Mouse (Mus musculus): ENCODE data around the gene Tex19.1. TPM values are rescaled to one million over a fixed set of nuclear protein-coding genes. Genes with fewer than 3 reads are reported as not detected.

Gene Tex19.1
- polyA plus RNA-seq, 1 experiment from 2014 or later = not detected

DNA sequence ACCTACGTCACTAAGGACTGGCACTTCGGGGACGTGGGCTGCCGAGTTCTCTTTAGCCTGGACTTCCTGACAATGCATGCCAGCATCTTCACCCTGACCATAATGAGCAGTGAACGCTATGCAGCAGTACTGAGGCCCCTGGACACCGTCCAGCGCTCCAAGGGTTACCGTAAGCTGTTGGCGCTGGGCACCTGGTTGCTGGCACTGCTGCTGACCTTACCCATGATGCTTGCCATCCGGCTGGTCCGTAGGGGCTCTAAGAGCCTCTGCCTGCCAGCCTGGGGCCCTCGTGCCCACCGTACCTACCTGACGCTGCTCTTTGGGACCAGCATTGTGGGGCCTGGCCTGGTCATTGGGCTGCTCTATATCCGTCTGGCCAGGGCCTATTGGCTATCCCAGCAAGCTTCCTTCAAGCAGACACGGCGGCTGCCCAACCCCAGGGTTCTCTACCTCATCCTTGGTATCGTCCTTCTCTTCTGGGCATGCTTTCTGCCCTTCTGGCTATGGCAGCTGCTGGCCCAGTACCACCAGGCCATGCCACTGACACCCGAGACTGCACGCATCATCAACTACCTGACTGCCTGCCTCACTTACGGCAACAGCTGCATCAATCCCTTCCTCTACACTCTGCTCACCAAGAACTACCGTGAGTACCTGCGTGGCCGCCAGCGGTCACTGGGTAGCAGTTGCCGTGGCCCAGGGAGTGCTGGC lies 14.8 kb downstream of the Tex19.1 start:
- Histone ChIP-seq H3K9me3 (replicated peaks; ENCODE audit: control insufficient read depth, low read length) (no peaks in the 10 kb centered on the region), H3K4me1 (ENCODE audit: control insufficient read depth, low read depth, low read length) (no peaks in the 10 kb centered on the region), H3K4me3 (ENCODE audit: low read depth, low read length) (no peak overlapping the region), H3K9ac (ENCODE audit: low read depth, low read length) (no peak overlapping the region), H3K36me3 (ENCODE audit: control insufficient read depth, insufficient read depth) (no peaks in the 10 kb centered on the region), H3K27me3 (ENCODE audit: control insufficient read depth, insufficient read depth, low read depth, low read length) (peaks cover 24% of the 10 kb centered on the region), H3K27ac (ENCODE audit: low read length) (no peak overlapping the region), H3K4me2 (ENCODE audit: low read depth, low read length) (no peak overlapping the region)
- ATAC-seq (ENCODE audit: low read depth) = no peak
- 80% methylated on average over 26 of the region's 26 CpGs for WGBS (ENCODE audit: insufficient replicate concordance)

GRCm38 (mm10) chr11:121163751-121164150 lies 17.8 kb downstream of the Tex19.1 start:
- 69% methylated on average over 4 of the region's 4 CpGs for WGBS (ENCODE audit: insufficient replicate concordance)
- H3K36me3 ChIP-seq (ENCODE audit: control insufficient read depth, insufficient read depth) = no peaks in the 10 kb centered on the region
- no peak overlapping the region for H3K4me3 ChIP-seq (ENCODE audit: low read depth, low read length)
- H3K27ac ChIP-seq (ENCODE audit: low read length) = no peak overlapping the region
- H3K27me3 ChIP-seq (ENCODE audit: control insufficient read depth, insufficient read depth, low read depth, low read length) = no peaks in the 10 kb centered on the region
- H3K9me3 ChIP-seq (replicated peaks; ENCODE audit: control insufficient read depth, low read length) = no peaks in the 10 kb centered on the region
- ATAC-seq (ENCODE audit: low read depth) = no peak
- no peak overlapping the region for H3K9ac ChIP-seq (ENCODE audit: low read depth, low read length)
- H3K4me2 ChIP-seq (ENCODE audit: low read depth, low read length) = no peak overlapping the region
- H3K4me1 ChIP-seq (ENCODE audit: control insufficient read depth, low read depth, low read length) = no peaks in the 10 kb centered on the region

GRCm38 (mm10) chr11:121173203-121173602 lies 27.3 kb downstream of the Tex19.1 start:
- Histone ChIP-seq H3K4me1 (ENCODE audit: control insufficient read depth, low read depth, low read length) (no peaks in the 10 kb centered on the region), H3K9ac (ENCODE audit: low read depth, low read length) (no peak overlapping the region), H3K4me3 (ENCODE audit: low read depth, low read length) (no peak overlapping the region), H3K9me3 (replicated peaks; ENCODE audit: control insufficient read depth, low read length) (no peaks in the 10 kb centered on the region), H3K36me3 (ENCODE audit: control insufficient read depth, insufficient read depth) (no peaks in the 10 kb centered on the region), H3K4me2 (ENCODE audit: low read depth, low read length) (no peak overlapping the region), H3K27me3 (ENCODE audit: control insufficient read depth, insufficient read depth, low read depth, low read length) (no peaks in the 10 kb centered on the region), H3K27ac (ENCODE audit: low read length) (no peak overlapping the region)
- ATAC-seq (ENCODE audit: low read depth) = no peak
- WGBS (ENCODE audit: insufficient replicate concordance) = 66% methylated on average over 5 of the region's 5 CpGs

DNA sequence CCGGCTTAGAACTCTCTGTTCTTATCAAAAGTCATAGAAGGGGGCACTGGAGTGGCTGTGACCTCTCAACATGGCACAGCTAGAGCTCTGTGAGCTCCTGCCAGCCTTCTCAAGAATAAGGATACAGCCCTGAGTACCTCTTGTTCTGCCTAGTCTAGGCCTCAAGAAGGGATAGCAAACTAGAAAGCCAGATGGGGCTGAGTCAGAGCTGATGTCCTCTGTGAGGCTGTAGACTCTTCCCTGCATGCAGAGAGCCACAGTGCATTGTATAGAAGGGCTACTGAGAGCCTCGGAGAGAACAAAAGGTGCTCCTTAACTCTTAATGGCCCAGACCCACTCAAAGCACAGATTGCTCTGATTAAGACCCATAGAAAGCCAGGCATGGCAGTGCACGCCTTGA lies 28.3 kb downstream of the Tex19.1 start:
- H3K4me1 ChIP-seq (ENCODE audit: control insufficient read depth, low read depth, low read length) = no peaks in the 10 kb centered on the region
- H3K36me3 ChIP-seq (ENCODE audit: control insufficient read depth, insufficient read depth) = no peaks in the 10 kb centered on the region
- ATAC-seq (ENCODE audit: low read depth) = no peak
- 51% methylated on average over 3 of the region's 3 CpGs for WGBS (ENCODE audit: insufficient replicate concordance)
- no peak overlapping the region for H3K9ac ChIP-seq (ENCODE audit: low read depth, low read length)
- no peaks in the 10 kb centered on the region for H3K9me3 ChIP-seq (replicated peaks; ENCODE audit: control insufficient read depth, low read length)
- no peak overlapping the region for H3K27ac ChIP-seq (ENCODE audit: low read length)
- H3K27me3 ChIP-seq (ENCODE audit: control insufficient read depth, insufficient read depth, low read depth, low read length) = no peaks in the 10 kb centered on the region
- H3K4me2 ChIP-seq (ENCODE audit: low read depth, low read length) = no peak overlapping the region
- H3K4me3 ChIP-seq (ENCODE audit: low read depth, low read length) = no peak overlapping the region

DNA sequence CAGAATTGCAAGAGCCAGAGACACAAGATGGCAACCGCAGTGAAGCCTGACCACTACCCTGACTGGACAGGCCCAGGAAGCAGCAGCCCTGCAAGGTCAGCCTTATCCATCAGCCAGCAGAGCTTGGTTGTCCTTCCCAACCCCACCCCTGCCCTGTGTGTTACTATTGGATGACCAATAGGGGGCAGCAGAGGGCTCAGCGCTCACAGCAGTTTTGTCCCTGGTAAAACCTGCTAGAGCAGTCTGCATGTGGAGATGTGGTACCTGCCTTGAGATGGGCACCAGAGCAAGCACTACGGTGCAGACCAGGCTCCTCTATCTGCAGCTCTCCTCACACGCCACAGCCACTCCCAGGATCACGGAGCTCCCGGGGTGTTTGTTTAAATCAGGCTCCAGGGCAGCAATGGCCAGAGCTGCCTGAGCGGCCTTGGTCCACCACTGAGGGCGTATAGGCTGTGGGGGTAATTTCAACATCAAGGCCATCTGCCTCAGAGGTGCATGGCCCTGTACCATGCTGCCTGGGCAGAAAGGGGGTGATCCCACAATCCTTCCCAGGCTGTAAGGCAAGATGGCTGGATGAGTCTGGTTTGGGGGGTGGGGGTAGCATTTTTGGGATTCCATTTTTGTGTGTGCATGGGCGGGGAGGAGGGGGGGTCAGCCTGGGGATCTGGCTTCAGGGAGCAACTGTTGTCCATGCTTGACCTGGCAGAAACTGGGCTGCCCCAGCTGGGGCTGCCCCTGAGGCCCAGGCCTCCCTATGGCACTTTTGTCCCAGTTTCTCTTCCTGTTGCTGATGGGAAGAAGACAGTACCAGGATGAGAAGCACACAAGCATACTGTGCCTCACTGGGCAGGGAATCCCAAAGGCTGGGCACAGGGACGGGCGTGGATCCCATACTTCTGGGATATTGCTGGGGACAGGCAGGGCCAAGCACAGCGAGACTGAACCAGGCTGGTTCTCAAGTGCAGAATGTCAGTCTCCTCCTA lies 30.6 kb downstream of the Tex19.1 start:
- Histone ChIP-seq H3K36me3 (ENCODE audit: control insufficient read depth, insufficient read depth) (no peaks in the 10 kb centered on the region), H3K4me1 (ENCODE audit: control insufficient read depth, low read depth, low read length) (no peaks in the 10 kb centered on the region), H3K9me3 (replicated peaks; ENCODE audit: control insufficient read depth, low read length) (no peaks in the 10 kb centered on the region), H3K27ac (ENCODE audit: low read length) (no peak overlapping the region), H3K27me3 (ENCODE audit: control insufficient read depth, insufficient read depth, low read depth, low read length) (no peaks in the 10 kb centered on the region), H3K9ac (ENCODE audit: low read depth, low read length) (no peak overlapping the region), H3K4me3 (ENCODE audit: low read depth, low read length) (no peak overlapping the region), H3K4me2 (ENCODE audit: low read depth, low read length) (no peak overlapping the region)
- WGBS (ENCODE audit: insufficient replicate concordance) = 46% methylated on average over 12 of the region's 12 CpGs
- peak; percentile 58 for ATAC-seq (ENCODE audit: low read depth)

DNA sequence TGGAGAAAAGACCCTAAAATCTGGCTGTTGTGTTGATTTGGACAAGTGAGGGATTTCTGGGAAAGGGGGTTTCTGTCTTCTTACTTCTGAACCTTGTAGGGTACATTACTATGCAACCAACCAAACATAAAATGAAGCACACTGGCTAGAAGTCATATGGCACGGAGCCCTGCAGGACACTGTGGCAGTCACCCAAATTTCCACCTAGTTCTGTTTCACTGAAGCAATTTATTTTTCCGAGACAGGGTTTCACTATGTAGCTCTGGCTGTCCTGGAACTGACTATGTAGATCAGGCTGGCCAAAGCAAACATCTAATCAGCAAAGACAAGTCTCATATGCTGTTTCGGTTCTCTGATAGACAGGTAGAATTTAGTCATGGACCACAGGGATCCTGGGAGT lies 43.7 kb downstream of the Tex19.1 start:
- WGBS (ENCODE audit: insufficient replicate concordance) = 69% methylated on average over 3 of the region's 3 CpGs
- H3K4me3 ChIP-seq (ENCODE audit: low read depth, low read length) = no peak overlapping the region
- no peaks in the 10 kb centered on the region for H3K27me3 ChIP-seq (ENCODE audit: control insufficient read depth, insufficient read depth, low read depth, low read length)
- H3K36me3 ChIP-seq (ENCODE audit: control insufficient read depth, insufficient read depth) = no peaks in the 10 kb centered on the region
- H3K27ac ChIP-seq (ENCODE audit: low read length) = no peak overlapping the region
- no peak overlapping the region for H3K9ac ChIP-seq (ENCODE audit: low read depth, low read length)
- no peak for ATAC-seq (ENCODE audit: low read depth)
- H3K9me3 ChIP-seq (replicated peaks; ENCODE audit: control insufficient read depth, low read length) = no peaks in the 10 kb centered on the region
- H3K4me1 ChIP-seq (ENCODE audit: control insufficient read depth, low read depth, low read length) = no peaks in the 10 kb centered on the region
- H3K4me2 ChIP-seq (ENCODE audit: low read depth, low read length) = no peak overlapping the region

- no peak overlapping the region for H3K9ac ChIP-seq (ENCODE audit: low read depth, low read length)
- 46% methylated on average over 2 of the region's 2 CpGs for WGBS (ENCODE audit: insufficient replicate concordance)
- no peak overlapping the region for H3K4me3 ChIP-seq (ENCODE audit: low read depth, low read length)
- no peaks in the 10 kb centered on the region for H3K27me3 ChIP-seq (ENCODE audit: control insufficient read depth, insufficient read depth, low read depth, low read length)
- ATAC-seq (ENCODE audit: low read depth) = no peak
- no peaks in the 10 kb centered on the region for H3K9me3 ChIP-seq (replicated peaks; ENCODE audit: control insufficient read depth, low read length)
- no peak overlapping the region for H3K4me2 ChIP-seq (ENCODE audit: low read depth, low read length)
- H3K4me1 ChIP-seq (ENCODE audit: control insufficient read depth, low read depth, low read length) = no peaks in the 10 kb centered on the region
- no peaks in the 10 kb centered on the region for H3K36me3 ChIP-seq (ENCODE audit: control insufficient read depth, insufficient read depth)
- no peak overlapping the region for H3K27ac ChIP-seq (ENCODE audit: low read length)
Observed at GRCm38 (mm10) chr11:121192742-121193141, 46.8 kb downstream of the Tex19.1 start.

GRCm38 (mm10) chr11:121193415-121193814 lies 47.5 kb downstream of the Tex19.1 start:
- 63% methylated on average over 3 of the region's 3 CpGs for WGBS (ENCODE audit: insufficient replicate concordance)
- no peak overlapping the region for H3K4me3 ChIP-seq (ENCODE audit: low read depth, low read length)
- H3K9me3 ChIP-seq (replicated peaks; ENCODE audit: control insufficient read depth, low read length) = no peaks in the 10 kb centered on the region
- no peaks in the 10 kb centered on the region for H3K36me3 ChIP-seq (ENCODE audit: control insufficient read depth, insufficient read depth)
- H3K27ac ChIP-seq (ENCODE audit: low read length) = no peak overlapping the region
- no peak for ATAC-seq (ENCODE audit: low read depth)
- no peaks in the 10 kb centered on the region for H3K4me1 ChIP-seq (ENCODE audit: control insufficient read depth, low read depth, low read length)
- no peaks in the 10 kb centered on the region for H3K27me3 ChIP-seq (ENCODE audit: control insufficient read depth, insufficient read depth, low read depth, low read length)
- no peak overlapping the region for H3K9ac ChIP-seq (ENCODE audit: low read depth, low read length)
- H3K4me2 ChIP-seq (ENCODE audit: low read depth, low read length) = no peak overlapping the region
